Mouse (Mus musculus) embryonic stem cell, embryonic (primary cell): Measurements from ENCODE around the gene Ndufv3.

ENCODE experiments used
- CTCF ChIA-PET, 4 experiments: fragments of 300-600 bp in 2 of 4; fragments of 350-600 bp in 2 of 4; sonication (Branson Sonifier 250); formaldehyde crosslinking; loops; one replicate each; lab custom pipeline; 2022; ENCODE audit warnings: inconsistent platforms in 2 of 4; lab: Charles Lee
- POLR2A ChIA-PET, 4 experiments: fragments of 300-600 bp in 2 of 4; fragments of 350-600 bp in 2 of 4; sonication (Branson Sonifier 250); formaldehyde crosslinking; loops; one replicate each; lab custom pipeline; 2022; ENCODE audit warnings: antibody characterized with exemption in 4 of 4, inconsistent platforms in 1 of 4; lab: Charles Lee

Ndufv3 gene

GRCm38 (mm10) chr17:31519946-31520838 lies at the start of gene Ndufv3, which contains the start of gene Wdr4:
Gene Ndufv3 (plus strand): TSS chr17:31520115.
Gene Wdr4 (minus strand): TSS chr17:31519980.
- ChIA-PET POLR2A (interaction anchor here (0.6 to 3.0 kb wide), 31 partner anchors 8 to 982 kb away, joined by 3 to 19 read pairs (median 4); partner anchors contain the start of genes Pknox1 (in 2 of the 4) and Cbs (in 1 of the 4)), CTCF (interaction anchor here (0.5 to 1.8 kb wide), 23 partner anchors 7 to 1180 kb away, joined by 3 to 12 read pairs (median 3); no protein-coding TSS in a partner anchor)

- ChIA-PET CTCF (interaction anchor here in 2 of 4 experiments (0.6 to 6.0 kb wide), 3 partner anchors 21 to 796 kb away, joined by 3 to 42 read pairs (median 4); no protein-coding TSS in a partner anchor), POLR2A (interaction anchor here in 3 of 4 experiments (0.6 to 1.4 kb wide), 4 partner anchors 19 to 395 kb away, joined by 3 to 6 read pairs (median 3); no protein-coding TSS in a partner anchor)
These were observed 49.0 kb upstream of the Ndufv3 start for GRCm38 (mm10) chr17:31470766-31471418.

- CTCF ChIA-PET = interaction anchor here in 1 of 4 experiments (0.9 kb wide), 1 partner anchor 143 kb away, joined by 3 read pairs; no protein-coding TSS in a partner anchor
- POLR2A ChIA-PET = no interaction called here
These were observed 45.5 kb upstream of the Ndufv3 start for GRCm38 (mm10) chr17:31474388-31474787.

- POLR2A ChIA-PET = interaction anchor here in 3 of 4 experiments (0.7 to 1.1 kb wide), 4 partner anchors 12 to 86 kb away, joined by 3 read pairs; partner anchors contain the start of gene Pknox1 (in 1 of the 3)
- CTCF ChIA-PET = interaction anchor here in 1 of 4 experiments (0.6 to 4.0 kb wide), 5 partner anchors 8 to 467 kb away, joined by 3 to 34 read pairs (median 3); no protein-coding TSS in a partner anchor
These were observed 41.3 kb upstream of the Ndufv3 start for GRCm38 (mm10) chr17:31478606-31479005.

GRCm38 (mm10) chr17:31479108-31479844 lies 40.6 kb upstream of the Ndufv3 start:
- ChIA-PET CTCF (interaction anchor here (0.5 to 4.0 kb wide), 13 partner anchors 9 to 468 kb away, joined by 3 to 34 read pairs (median 3); no protein-coding TSS in a partner anchor), POLR2A (interaction anchor here in 3 of 4 experiments (0.6 to 1.0 kb wide), 5 partner anchors 11 to 107 kb away, joined by 3 read pairs; partner anchors contain the start of gene Pknox1 (in 1 of the 3))

- ChIA-PET POLR2A (interaction anchor here in 1 of 4 experiments (1.1 to 1.5 kb wide), 2 partner anchors 101 to 159 kb away, joined by 3 to 7 read pairs; partner anchors contain the start of gene Pde9a), CTCF (interaction anchor here in 2 of 4 experiments (0.5 to 1.3 kb wide), 5 partner anchors 10 to 161 kb away, joined by 3 to 6 read pairs (median 4); no protein-coding TSS in a partner anchor)
These were observed 33.2 kb upstream of the Ndufv3 start for GRCm38 (mm10) chr17:31486616-31487198.

GRCm38 (mm10) chr17:31487433-31488060 lies 32.4 kb upstream of the Ndufv3 start:
- CTCF ChIA-PET = interaction anchor here in 2 of 4 experiments (0.5 to 1.3 kb wide), 6 partner anchors 9 to 175 kb away, joined by 3 to 6 read pairs (median 4); no protein-coding TSS in a partner anchor

GRCm38 (mm10) chr17:31491355-31491754 lies 28.6 kb upstream of the Ndufv3 start:
- ChIA-PET POLR2A (interaction anchor here in 3 of 4 experiments (0.6 to 2.7 kb wide), 8 partner anchors 11 to 251 kb away, joined by 3 to 7 read pairs (median 4); no protein-coding TSS in a partner anchor), CTCF (interaction anchor here (0.5 to 9.4 kb wide), 33 partner anchors 9 to 615 kb away, joined by 3 to 99 read pairs (median 6); no protein-coding TSS in a partner anchor)

More at GRCm38 (mm10) chr17:31487433-31488060, 32.4 kb upstream of the Ndufv3 start:
- POLR2A ChIA-PET = interaction anchor here in 3 of 4 experiments (0.6 to 1.1 kb wide), 5 partner anchors 39 to 117 kb away, joined by 3 to 7 read pairs (median 3); partner anchors contain the start of gene Pde9a (in 1 of the 3)

- ChIA-PET CTCF (interaction anchor here (0.5 to 9.4 kb wide), 114 partner anchors 9 to 480 kb away, joined by 3 to 99 read pairs (median 4); partner anchors contain the start of genes Pde9a (in 2 of the 4), Abcg1 (in 1 of the 4), Pknox1 (in 1 of the 4) and Wdr4 (in 1 of the 4)), POLR2A (interaction anchor here (0.6 to 2.8 kb wide), 29 partner anchors 10 to 608 kb away, joined by 3 to 10 read pairs (median 3); partner anchors contain the start of genes Pknox1 (in 1 of the 4) and Rsph1 (in 1 of the 4))
These were observed 27.5 kb upstream of the Ndufv3 start for GRCm38 (mm10) chr17:31492416-31492815.

- POLR2A ChIA-PET = interaction anchor here in 2 of 4 experiments (0.6 to 1.9 kb wide), 7 partner anchors 8 to 190 kb away, joined by 3 to 6 read pairs (median 3); no protein-coding TSS in a partner anchor
- CTCF ChIA-PET = interaction anchor here in 3 of 4 experiments (0.6 to 9.4 kb wide), 9 partner anchors 10 to 252 kb away, joined by 3 to 99 read pairs (median 4); no protein-coding TSS in a partner anchor
These were observed 24.9 kb upstream of the Ndufv3 start for GRCm38 (mm10) chr17:31494989-31495388.

- CTCF ChIA-PET = interaction anchor here in 3 of 4 experiments (0.6 to 9.4 kb wide), 5 partner anchors 22 to 172 kb away, joined by 3 to 99 read pairs (median 6); partner anchors contain the start of gene Wdr4 (in 1 of the 3)
- POLR2A ChIA-PET = interaction anchor here in 2 of 4 experiments (0.6 to 2.5 kb wide), 5 partner anchors 12 to 88 kb away, joined by 3 to 7 read pairs (median 5); partner anchors contain the start of genes Ndufv3 (in 1 of the 2) and Wdr4 (in 1 of the 2)
These were observed 22.2 kb upstream of the Ndufv3 start for GRCm38 (mm10) chr17:31497726-31498125.

- POLR2A ChIA-PET = interaction anchor here in 1 of 4 experiments (0.6 to 1.3 kb wide), 2 partner anchors 33 to 1114 kb away, joined by 3 read pairs; no protein-coding TSS in a partner anchor
- CTCF ChIA-PET = interaction anchor here in 1 of 4 experiments (0.5 kb wide), 1 partner anchor 165 kb away, joined by 3 read pairs; no protein-coding TSS in a partner anchor
These were observed 20.2 kb upstream of the Ndufv3 start for GRCm38 (mm10) chr17:31499725-31500124.

- ChIA-PET CTCF (interaction anchor here in 3 of 4 experiments (0.6 to 2.5 kb wide), 3 partner anchors 8 to 164 kb away, joined by 3 to 11 read pairs (median 6); no protein-coding TSS in a partner anchor), POLR2A (interaction anchor here in 1 of 4 experiments (0.5 kb wide), 1 partner anchor 340 kb away, joined by 3 read pairs; no protein-coding TSS in a partner anchor)
These were observed 19.5 kb upstream of the Ndufv3 start for GRCm38 (mm10) chr17:31500416-31500815.

GRCm38 (mm10) chr17:31500908-31501307 lies 19.0 kb upstream of the Ndufv3 start:
- POLR2A ChIA-PET = interaction anchor here in 1 of 4 experiments (0.6 to 1.8 kb wide), 2 partner anchors 9 to 88 kb away, joined by 7 to 8 read pairs; no protein-coding TSS in a partner anchor
- CTCF ChIA-PET = interaction anchor here (0.6 to 2.5 kb wide), 5 partner anchors 8 to 164 kb away, joined by 3 to 15 read pairs (median 9); no protein-coding TSS in a partner anchor
